9 mouse cellular contexts compared by ENCODE assay signal in the genomic region with DNA sequence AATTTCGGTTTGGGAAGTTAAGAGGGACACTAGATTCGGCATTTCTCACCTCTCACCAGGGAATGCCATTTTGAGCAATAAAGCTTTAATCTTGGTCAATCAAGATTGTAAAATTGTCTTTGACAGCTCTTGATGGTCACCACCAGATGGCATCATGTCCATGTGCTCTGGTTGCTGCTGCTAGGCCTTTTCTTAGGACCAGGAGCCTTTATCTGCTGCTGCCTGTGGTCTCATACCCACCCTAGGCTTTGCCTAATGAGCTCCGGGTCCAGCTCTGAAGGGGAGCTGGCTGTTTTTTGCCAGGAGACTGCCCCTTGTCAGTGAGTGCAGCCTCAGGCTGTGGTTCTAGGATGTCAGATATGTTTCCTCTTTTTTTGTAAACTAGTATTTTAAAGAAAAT. TPM values are rescaled to one million over a fixed set of nuclear protein-coding genes. Genes with fewer than 3 reads are reported as not detected.
DNase-seq lines count a peak whose midpoint lies in the region; ATAC-seq and TF ChIP-seq lines count a peak whose summit lies in the region.
"Had no signal": no experiment of that assay in that cellular context is flagged by ENCODE, and none has a peak within 500 bp of the region (broad histone marks: within the 10 kb centered on the region; RNA-seq: fewer than 3 reads in every experiment).

No protein-coding gene starts in this region.

- no peak overlapping the region for H3K4me3 ChIP-seq in cerebellum, adult 2 months (replicated peaks; ENCODE audit: insufficient read depth, low read depth, low read length)
- no peak overlapping the region for H3K4me3 ChIP-seq in kidney, embryonic 14.5 days (ENCODE audit: low read length)

- ATAC-seq in kidney, embryonic 14.5 days (ENCODE audit: low FRiP score, low TSS enrichment), result no peak

- no peak overlapping the region for H3K4me2 ChIP-seq in kidney, embryonic 14.5 days (replicated peaks; ENCODE audit: low read depth, low read length)

- TF ChIP-seq CTCF in cerebellum, adult 2 months (IDR thresholded peaks at IDR 0.05; ENCODE audit: borderline replicate concordance, insufficient read depth, low read depth, low read length), result peak; percentile 42; the same call in 1 of the 2 replicates

- no peak overlapping the region for H3K9ac ChIP-seq in kidney, embryonic 14.5 days (ENCODE audit: low read depth, low read length)

- no peaks in the 10 kb centered on the region for H3K9me3 ChIP-seq in kidney, embryonic 14.5 days (ENCODE audit: control insufficient read depth, low read length)

- no peak overlapping the region for H3K27ac ChIP-seq in cerebellum, adult 2 months (ENCODE audit: insufficient read depth, low read length)
- H3K27ac ChIP-seq in kidney, embryonic 14.5 days (ENCODE audit: low read depth, low read length), result no peak overlapping the region

- no peaks in the 10 kb centered on the region for H3K4me1 ChIP-seq in cerebellum, adult 2 months (ENCODE audit: control insufficient read depth, insufficient read depth, low read length)
- no peaks in the 10 kb centered on the region for H3K4me1 ChIP-seq in kidney, embryonic 14.5 days (ENCODE audit: control insufficient read depth, insufficient read depth, low read length)

- H3K27me3 ChIP-seq in cerebellum, adult 2 months (ENCODE audit: control insufficient read depth, insufficient read depth, low read length), result no peaks in the 10 kb centered on the region
- H3K27me3 ChIP-seq in kidney, embryonic 14.5 days (ENCODE audit: control insufficient read depth, insufficient read depth, low read length), result no peaks in the 10 kb centered on the region

- 24% methylated on average over 3 of the region's 3 CpGs for WGBS in cerebellum, adult 2 months
- WGBS in kidney, embryonic 14.5 days, result 12% methylated on average over 3 of the region's 3 CpGs

- no peaks in the 10 kb centered on the region for H3K36me3 ChIP-seq in kidney, embryonic 14.5 days (ENCODE audit: control insufficient read depth, insufficient read depth, low read length)

- no peak for TF ChIP-seq POLR2A in cerebellum, adult 2 months (IDR thresholded peaks at IDR 0.05; ENCODE audit: borderline replicate concordance, insufficient read depth, low read length)

- peak in 1 of 2 experiments; percentile 14 for DNase-seq in cerebellum, adult 2 months
- DNase-seq in cerebellum, postnatal 36 days, result no peak
- peak; percentile 48 for DNase-seq in kidney, postnatal 10 days
- DNase-seq in embryo, embryonic 10.5 days (ENCODE audit: low spot score), result peak; percentile 62
- DNase-seq in mesoderm, embryonic 11.5 days (ENCODE audit: low read depth, low spot score), result peak; percentile 49
- DNase-seq in left cerebral cortex, adult 8-10 months (ENCODE audit: low spot score in 2 of 2), result no peak
- no peak for DNase-seq in ovary, adult 18-20 months (ENCODE audit: low spot score)
- DNase-seq: cerebellum, adult 9-10 months had no signal

RNA-seq across cellular contexts. Expression of gene Trank1, which starts 44.8 kb away (rescaled TPM):
- 78.8 and 93.4 TPM in 2 replicates for polyA plus RNA-seq in cerebellum, adult 2 months (2012; rRNA removed)
- polyA plus RNA-seq in kidney, embryonic 14.5 days (2014; fragmentation: Nextera tagmentation; extraction: Ambion mirVana), result 0.24 and 0.31 TPM in 2 replicates
- 100 to 1,000 TPM; 256 to 279 (median 263) TPM for total RNA-seq in left cerebral cortex, adult 8-10 months (2022)

Comparison
In these comparisons a context has a peak if more than half of its experiments do, and no peak if none do; other contexts are left out.
1. DNase-seq: peak in kidney, postnatal 10 days (single experiment), embryo, embryonic 10.5 days (single experiment) and mesoderm, embryonic 11.5 days (single experiment); none in cerebellum, postnatal 36 days (0 of 2), left cerebral cortex, adult 8-10 months (0 of 2) and ovary, adult 18-20 months (single experiment).
2. RNA of gene Trank1, which starts 44.8 kb away (polyA plus RNA-seq): 78.8 to 93.4 TPM in cerebellum, adult 2 months; 0.24 to 0.31 TPM in kidney, embryonic 14.5 days; every median in the first group is over 10 times any median in the second.